In the genomic region with DNA sequence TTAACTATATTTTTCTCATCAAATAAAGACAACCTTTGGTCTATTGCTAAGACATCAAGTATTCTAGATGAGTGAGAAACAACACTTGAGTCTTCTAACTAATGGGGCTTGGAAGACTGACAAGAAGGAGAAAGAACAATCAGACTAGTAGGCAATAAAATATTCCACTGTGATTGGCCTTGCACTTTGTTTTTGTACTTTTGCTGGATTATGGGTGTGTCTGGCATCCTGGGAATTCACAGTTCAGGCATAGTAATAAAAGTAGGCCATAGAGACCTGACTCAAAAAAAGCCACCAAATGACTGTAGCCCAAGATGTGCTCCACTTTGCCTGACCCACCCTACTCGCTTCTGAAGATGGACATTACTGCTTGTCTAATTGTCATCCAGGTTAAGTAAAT, we compare ENCODE assay signal across 27 mouse cellular contexts. TPM values are rescaled to one million over a fixed set of nuclear protein-coding genes. Genes with fewer than 3 reads are reported as not detected.
DNase-seq lines count a peak whose midpoint lies in the region; ATAC-seq and TF ChIP-seq lines count a peak whose summit lies in the region.
"Had no signal": no experiment of that assay in that cellular context is flagged by ENCODE, and none has a peak within 500 bp of the region (broad histone marks: within the 10 kb centered on the region; RNA-seq: fewer than 3 reads in every experiment).

No protein-coding gene starts in this region.

- peaks cover 10% of the 10 kb centered on the region; the same call in 1 of the 2 replicates for H3K4me1 ChIP-seq in kidney, embryonic 16.5 days (ENCODE audit: insufficient read depth, low read length)
- no peaks in the 10 kb centered on the region; the same call in 1 of the 2 replicates for H3K4me1 ChIP-seq in intestine, postnatal 0 days (replicated peaks; ENCODE audit: control insufficient read depth, insufficient read depth, low read length)
- H3K4me1 ChIP-seq in hindbrain, embryonic 14.5 days (replicated peaks; ENCODE audit: control insufficient read depth, insufficient read depth, low read length): no peaks in the 10 kb centered on the region
- H3K4me1 ChIP-seq: embryonic facial prominence, embryonic 15.5 days; liver, embryonic 15.5 days; lung, embryonic 15.5 days; midbrain, embryonic 15.5 days; neural tube, embryonic 12.5 days had no signal

- intact Hi-C loops in gastrocnemius, adult 2 months (cut with DNase I): no loop called here

- no peak overlapping the region for H3K4me2 ChIP-seq in kidney, embryonic 16.5 days (replicated peaks; ENCODE audit: low read depth, low read length)
- H3K4me2 ChIP-seq in intestine, postnatal 0 days (replicated peaks; ENCODE audit: low read depth): no peak overlapping the region
- no peak overlapping the region for H3K4me2 ChIP-seq in hindbrain, embryonic 14.5 days (replicated peaks)
- H3K4me2 ChIP-seq: embryonic facial prominence, embryonic 15.5 days; heart, embryonic 12.5 days; liver, embryonic 15.5 days; lung, embryonic 15.5 days; midbrain, embryonic 15.5 days; neural tube, embryonic 12.5 days; stomach, embryonic 15.5 days had no signal

- H3K27me3 ChIP-seq in kidney, embryonic 16.5 days (ENCODE audit: insufficient read depth, low read length): no peaks in the 10 kb centered on the region
- H3K27me3 ChIP-seq in intestine, postnatal 0 days (replicated peaks; ENCODE audit: control insufficient read depth, insufficient read depth, low read length): no peaks in the 10 kb centered on the region
- no peaks in the 10 kb centered on the region for H3K27me3 ChIP-seq in hindbrain, embryonic 14.5 days (ENCODE audit: control insufficient read depth, insufficient read depth, low read length)
- H3K27me3 ChIP-seq: embryonic facial prominence, embryonic 15.5 days; heart, embryonic 12.5 days; liver, embryonic 15.5 days; lung, embryonic 15.5 days; midbrain, embryonic 15.5 days; neural tube, embryonic 12.5 days; stomach, embryonic 15.5 days had no signal

- no peak overlapping the region for H3K9ac ChIP-seq in kidney, embryonic 16.5 days (replicated peaks; ENCODE audit: low read length)
- H3K9ac ChIP-seq in intestine, postnatal 0 days (ENCODE audit: low read depth, low read length): no peak overlapping the region
- no peak overlapping the region for H3K9ac ChIP-seq in hindbrain, embryonic 14.5 days
- H3K9ac ChIP-seq: embryonic facial prominence, embryonic 15.5 days; heart, embryonic 12.5 days; liver, embryonic 15.5 days; lung, embryonic 15.5 days; midbrain, embryonic 15.5 days; neural tube, embryonic 12.5 days; stomach, embryonic 15.5 days had no signal

- no peaks in the 10 kb centered on the region for H3K9me3 ChIP-seq in kidney, embryonic 16.5 days (ENCODE audit: low read length)
- H3K9me3 ChIP-seq in intestine, postnatal 0 days (ENCODE audit: control insufficient read depth): no peaks in the 10 kb centered on the region
- no peaks in the 10 kb centered on the region for H3K9me3 ChIP-seq in hindbrain, embryonic 14.5 days (ENCODE audit: control insufficient read depth, low read length)
- H3K9me3 ChIP-seq: embryonic facial prominence, embryonic 15.5 days; heart, embryonic 12.5 days; liver, embryonic 15.5 days; lung, embryonic 15.5 days; midbrain, embryonic 15.5 days; neural tube, embryonic 12.5 days; stomach, embryonic 15.5 days had no signal

- H3K27ac ChIP-seq in gastrocnemius, adult 2 months: peak overlapping the region; percentile 54
- H3K27ac ChIP-seq in kidney, embryonic 16.5 days (ENCODE audit: low read length): no peak overlapping the region
- H3K27ac ChIP-seq in intestine, postnatal 0 days (ENCODE audit: low read depth, low read length): no peak overlapping the region
- no peak overlapping the region for H3K27ac ChIP-seq in hindbrain, embryonic 14.5 days
- H3K27ac ChIP-seq: embryonic facial prominence, embryonic 15.5 days; layer of hippocampus, adult 2 months; left cerebral cortex, adult 2 months; liver, embryonic 15.5 days; lung, embryonic 15.5 days; macrophage; midbrain, embryonic 15.5 days; neural tube, embryonic 12.5 days; stomach, embryonic 15.5 days had no signal

- H3K36me3 ChIP-seq in kidney, embryonic 16.5 days (ENCODE audit: insufficient read depth, low read length): no peaks in the 10 kb centered on the region
- no peaks in the 10 kb centered on the region for H3K36me3 ChIP-seq in intestine, postnatal 0 days (ENCODE audit: control insufficient read depth, insufficient read depth)
- H3K36me3 ChIP-seq in hindbrain, embryonic 14.5 days (replicated peaks; ENCODE audit: control insufficient read depth, insufficient read depth): no peaks in the 10 kb centered on the region
- H3K36me3 ChIP-seq: embryonic facial prominence, embryonic 15.5 days; heart, embryonic 12.5 days; liver, embryonic 15.5 days; lung, embryonic 15.5 days; midbrain, embryonic 15.5 days; neural tube, embryonic 12.5 days; stomach, embryonic 15.5 days had no signal

- ATAC-seq in kidney, embryonic 16.5 days (ENCODE audit: low FRiP score, low TSS enrichment): peak; percentile 49; the same call in 1 of the 2 replicates
- ATAC-seq in intestine, postnatal 0 days: peak; percentile 59
- no peak for ATAC-seq in hindbrain, embryonic 14.5 days (ENCODE audit: low FRiP score)
- ATAC-seq: activated CD4-positive, CD25-positive, alpha-beta regulatory T cell, adult 4 months; CD4-positive, CD25-positive, alpha-beta regulatory T cell, adult 4 months; forebrain, embryonic 14.5 days; midbrain, embryonic 15.5 days had no signal

- WGBS in kidney, embryonic 16.5 days: 46% methylated on average over 1 of the region's 1 CpGs
- 50% methylated on average over 1 of the region's 1 CpGs for WGBS in intestine, postnatal 0 days
- WGBS in hindbrain, embryonic 14.5 days: 94% methylated on average over 1 of the region's 1 CpGs

- no peak overlapping the region for H3K4me3 ChIP-seq in gastrocnemius, adult 2 months
- no peak overlapping the region for H3K4me3 ChIP-seq in kidney, embryonic 16.5 days (ENCODE audit: low read length)
- H3K4me3 ChIP-seq in intestine, postnatal 0 days (ENCODE audit: low read depth, low read length): no peak overlapping the region
- no peak overlapping the region for H3K4me3 ChIP-seq in hindbrain, embryonic 14.5 days (replicated peaks; ENCODE audit: low read length)
- H3K4me3 ChIP-seq: embryonic facial prominence, embryonic 15.5 days; heart, embryonic 12.5 days; layer of hippocampus, adult 2 months; left cerebral cortex, adult 2 months; liver, embryonic 15.5 days; lung, embryonic 15.5 days; midbrain, embryonic 15.5 days; neural tube, embryonic 12.5 days; stomach, embryonic 15.5 days had no signal

- no peak for TF ChIP-seq CTCF in gastrocnemius, adult 2 months (IDR thresholded peaks at IDR 0.05)
- TF ChIP-seq CTCF in intestine, postnatal 0 days (IDR thresholded peaks at IDR 0.05; ENCODE audit: low read depth): no peak

- no peak for DNase-seq in gastrocnemius, adult 2 months
- no peak for DNase-seq in gastrocnemius, postnatal 4 days (ENCODE audit: low spot score in 2 of 2)
- no peak for DNase-seq in kidney, adult 18-20 months
- DNase-seq in ZHBTc4 (ENCODE audit: low read depth, low spot score): peak; percentile 13
- no peak for DNase-seq in layer of hippocampus, postnatal 14 days (ENCODE audit: low spot score in 2 of 2)
- no peak for DNase-seq in hindbrain, embryonic 14.5 days (ENCODE audit: low spot score)
- DNase-seq: cerebellum, adult 9-10 months; gastrocnemius, postnatal 36 days; kidney, adult 8-10 months; liver; right cerebral cortex, postnatal 25 days; thymus, postnatal 4 days had no signal

RNA-seq across cellular contexts. Expression of a gene that starts 50.0 kb away (rescaled TPM):
- 1 to 10 TPM; 1.3 to 1.9 TPM for total RNA-seq in gastrocnemius, adult 2 months (2021)
- total RNA-seq in gastrocnemius, postnatal 4 days (2021): 1 to 10 TPM; 5.7 to 6.7 TPM
- polyA plus RNA-seq in kidney, embryonic 16.5 days (2015; fragmentation: Nextera tagmentation; extraction: Ambion mirVana): 22.5 and 26.2 TPM in 2 replicates
- polyA plus RNA-seq in intestine, postnatal 0 days (2015; fragmentation: Nextera tagmentation; extraction: Ambion mirVana): 21.8 and 23.2 TPM in 2 replicates
- total RNA-seq in layer of hippocampus, postnatal 14 days (2021): 1 to 10 TPM; 2.8 to 4.1 TPM
- 10.4 and 14.1 TPM in 2 replicates for polyA plus RNA-seq in hindbrain, embryonic 14.5 days (2014; fragmentation: Nextera tagmentation; extraction: Ambion mirVana)
